Mouse (Mus musculus) CH12.LX (cell line): ENCODE results near the gene Dmkn.

Experiments used
- EP300 ChIP-seq: IDR thresholded peaks from 2 replicates; pipeline ENCODE4 v1.6.1; 2011; ENCODE audit warnings: low read length, improper control_type of control experiment
- MAZ ChIP-seq: IDR thresholded peaks from 2 replicates; pipeline ENCODE4 v1.6.1; 2012; ENCODE audit warnings: low read depth, mild to moderate bottlenecking, inconsistent platforms, low read length, improper control_type of control experiment, moderate library complexity
- POLR2A ChIP-seq: IDR thresholded peaks from 2 replicates; pipeline ENCODE4 v1.6.1; 2011; ENCODE audit warnings: low read depth, mild to moderate bottlenecking, improper control_type of control experiment, low read length
- RCOR1 ChIP-seq: conservative IDR thresholded peaks from 2 replicates; pipeline ENCODE4 v1.6.1; 2012; ENCODE audit warnings: low read depth, mild to moderate bottlenecking, inconsistent platforms, low read length, improper control_type of control experiment

DNA sequence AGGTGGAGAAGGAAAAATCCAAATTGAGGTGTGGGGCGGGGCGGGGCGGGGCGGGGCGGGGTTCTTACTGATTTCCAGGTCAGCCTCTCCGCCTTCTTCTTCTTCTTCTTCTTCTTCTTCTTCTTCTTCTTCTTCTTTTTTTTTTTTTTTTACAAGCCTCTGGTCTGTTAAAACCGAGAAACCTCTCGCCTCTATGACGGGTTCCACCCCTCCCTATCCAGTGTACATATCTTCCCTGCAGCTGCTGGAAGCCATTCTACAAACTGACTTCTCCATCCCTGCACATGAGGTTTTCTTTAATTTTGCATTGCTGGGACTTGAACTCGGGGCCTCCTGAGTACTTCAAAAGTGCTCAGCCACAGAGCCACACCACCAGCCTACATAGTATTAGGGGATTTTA, 63.1 kb downstream of the Dmkn start:
- TF ChIP-seq EP300 (no peak), POLR2A (no peak), MAZ (no peak), RCOR1 (no peak)
